Mouse (Mus musculus): Measurements from ENCODE around the gene Ushbp1.

Ushbp1 gene

GRCm38 (mm10) chr8:71395071-71395470, 531 bp downstream of the Ushbp1 start:
- no peak for DNase-seq (ENCODE audit: extremely low read depth, insufficient read length, low spot score)

GRCm38 (mm10) chr8:71394481-71394880, 1.1 kb downstream of the Ushbp1 start:
- no peak for DNase-seq (ENCODE audit: extremely low read depth, insufficient read length, low spot score)

DNA sequence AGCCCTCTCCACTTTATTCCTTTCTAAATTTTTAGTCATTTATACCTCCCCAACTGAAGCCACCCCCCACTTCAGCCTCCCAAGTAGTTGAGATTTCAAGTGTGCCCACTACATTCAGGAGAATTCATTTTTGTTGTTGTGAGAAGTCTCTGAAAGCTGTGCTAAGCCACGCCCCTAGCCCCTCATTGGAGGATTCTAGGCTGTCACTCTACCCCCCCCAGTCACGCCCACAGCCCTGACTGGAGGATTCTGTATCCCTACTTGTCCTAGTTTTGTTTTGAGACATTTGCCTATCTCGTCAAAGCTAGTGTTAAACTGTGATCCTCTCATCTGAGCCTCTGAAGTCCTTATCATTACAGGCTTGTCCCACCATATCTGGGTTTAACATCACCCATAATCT, 2.7 kb downstream of the Ushbp1 start:
- no peak for DNase-seq (ENCODE audit: extremely low read depth, insufficient read length, low spot score)

DNA sequence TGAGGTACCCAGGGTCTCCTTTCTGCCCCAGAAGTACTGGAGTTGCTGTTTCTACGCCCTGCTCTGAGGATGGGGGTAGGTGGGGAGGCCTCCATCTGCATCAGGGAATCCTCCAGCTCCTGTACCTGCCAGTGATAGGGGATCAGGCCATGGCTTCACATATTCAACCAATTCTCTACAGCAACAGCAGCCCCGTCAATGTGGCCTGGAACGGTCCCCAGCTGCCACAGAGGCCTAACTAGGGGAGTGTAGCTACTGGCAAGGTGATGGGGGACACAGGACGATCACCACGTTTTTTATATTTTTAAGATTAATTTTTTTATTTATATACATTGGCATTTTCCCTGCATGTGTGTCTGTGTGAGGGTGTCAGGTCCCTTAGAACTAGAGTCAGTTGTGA, 3.2 kb downstream of the Ushbp1 start:
- DNase-seq (ENCODE audit: extremely low read depth, insufficient read length, low spot score) = no peak

- no peak for DNase-seq (ENCODE audit: extremely low read depth, insufficient read length, low spot score)
These were observed 3.9 kb downstream of the Ushbp1 start for GRCm38 (mm10) chr8:71391696-71392095.

DNA sequence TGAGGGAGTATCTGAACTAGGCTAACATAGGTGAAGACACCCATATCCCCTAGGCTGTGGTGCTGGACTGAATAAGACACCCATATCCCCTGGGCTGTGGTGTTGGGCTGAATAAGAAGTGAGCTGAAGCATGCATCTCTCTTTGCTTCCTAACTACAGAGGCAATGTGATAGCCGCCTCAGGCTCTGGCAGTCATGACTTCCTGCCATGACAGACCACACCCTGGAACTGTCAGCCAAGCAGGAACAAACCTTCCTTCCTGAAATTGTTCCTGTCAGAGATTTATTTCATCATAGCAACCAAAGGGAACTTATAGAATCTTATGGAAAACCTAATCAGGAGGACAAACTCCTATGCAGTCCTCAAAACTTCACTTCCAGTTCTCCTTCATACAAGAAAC, 7.3 kb downstream of the Ushbp1 start:
- no peak for DNase-seq (ENCODE audit: extremely low read depth, insufficient read length, low spot score)

DNA sequence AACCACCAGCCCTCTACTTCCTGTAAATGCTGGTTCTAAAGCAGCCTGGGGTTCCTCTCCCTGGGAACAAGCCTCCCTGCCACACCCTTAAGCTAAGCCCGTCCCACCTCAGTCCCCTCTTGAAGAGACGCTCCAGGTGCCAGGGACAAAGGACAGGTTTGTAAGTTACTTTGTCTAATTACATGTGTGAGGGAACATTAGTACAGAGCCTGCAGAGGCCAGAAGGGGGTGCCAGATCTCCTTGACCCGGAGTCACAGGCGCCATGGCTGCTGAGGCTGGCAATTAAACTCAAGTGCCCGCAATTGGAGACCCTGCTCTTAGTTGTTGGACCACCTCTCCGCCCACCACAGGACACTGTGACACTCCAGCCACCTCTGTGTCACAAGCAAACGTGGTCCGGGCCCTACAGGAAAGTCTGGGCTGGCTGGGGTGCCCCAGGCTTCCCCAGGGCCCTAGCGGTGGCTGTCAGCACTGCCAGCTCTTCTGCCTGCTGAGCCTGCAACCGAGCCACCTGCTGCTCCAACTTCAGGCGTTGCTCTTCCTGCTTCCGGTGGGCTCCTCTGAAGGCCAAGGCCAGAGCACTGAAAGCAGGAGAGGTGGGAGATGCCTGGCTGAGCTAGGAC, 10.3 kb downstream of the Ushbp1 start:
- no peak for DNase-seq (ENCODE audit: extremely low read depth, insufficient read length, low spot score)

DNA sequence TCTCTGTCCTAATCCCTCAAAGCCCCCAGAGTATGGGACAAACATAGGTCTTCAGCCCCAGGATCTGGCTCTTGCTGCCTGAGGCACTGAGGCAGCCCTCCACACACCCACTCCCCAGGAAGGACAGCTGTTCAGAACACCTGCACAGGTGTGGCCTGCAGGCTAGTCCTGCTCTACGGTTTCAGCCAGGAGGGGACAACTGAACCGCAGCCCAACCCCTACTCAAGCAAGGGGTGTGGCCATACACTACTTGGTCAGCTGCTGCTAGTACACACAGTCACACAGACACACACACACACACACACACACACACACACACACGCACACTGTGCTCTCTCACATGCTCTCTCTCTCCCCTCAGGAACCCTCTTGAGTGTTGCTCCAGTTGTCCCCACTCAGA, 11.7 kb downstream of the Ushbp1 start:
- DNase-seq (ENCODE audit: extremely low read depth, insufficient read length, low spot score) = no peak

DNA sequence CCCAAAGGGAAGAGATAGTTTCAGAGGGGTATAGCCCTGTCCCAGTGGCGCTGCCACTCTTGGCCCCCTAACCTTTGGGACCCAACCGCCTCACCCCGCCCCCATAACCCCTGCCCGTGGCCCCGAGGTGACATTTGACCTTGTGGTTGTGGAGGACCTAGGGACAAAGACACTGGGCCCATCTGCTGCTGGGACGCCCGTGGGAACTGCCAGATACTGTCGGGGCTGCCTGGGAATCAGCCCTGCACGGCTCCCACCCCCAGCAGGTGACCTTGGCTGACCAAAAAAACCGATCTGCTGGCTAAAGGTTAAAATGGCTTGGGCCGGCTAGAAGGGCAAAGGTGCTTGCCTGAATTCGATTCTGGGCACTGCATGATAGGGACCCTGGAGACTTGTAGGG, 12.2 kb downstream of the Ushbp1 start:
- no peak for DNase-seq (ENCODE audit: extremely low read depth, insufficient read length, low spot score)

GRCm38 (mm10) chr8:71381971-71382961, 13.3 kb downstream of the Ushbp1 start:
- peak; percentile 93 for DNase-seq (ENCODE audit: extremely low read depth, insufficient read length, low spot score)

- DNase-seq (ENCODE audit: extremely low read depth, insufficient read length, low spot score) = peak; percentile 73
These were observed 14.1 kb downstream of the Ushbp1 start, which contains the start of gene Nr2f6 for GRCm38 (mm10) chr8:71381421-71381970. Gene Nr2f6 (minus strand): TSS chr8:71381960.

- peak; percentile 52 for DNase-seq (ENCODE audit: extremely low read depth, insufficient read length, low spot score)
These were observed 15.1 kb downstream of the Ushbp1 start for GRCm38 (mm10) chr8:71380178-71381171.

GRCm38 (mm10) chr8:71379512-71380075, 16.0 kb downstream of the Ushbp1 start:
- no peak for DNase-seq (ENCODE audit: extremely low read depth, insufficient read length, low spot score)

GRCm38 (mm10) chr8:71379008-71379407, 16.6 kb downstream of the Ushbp1 start:
- no peak for DNase-seq (ENCODE audit: extremely low read depth, insufficient read length, low spot score)

DNA sequence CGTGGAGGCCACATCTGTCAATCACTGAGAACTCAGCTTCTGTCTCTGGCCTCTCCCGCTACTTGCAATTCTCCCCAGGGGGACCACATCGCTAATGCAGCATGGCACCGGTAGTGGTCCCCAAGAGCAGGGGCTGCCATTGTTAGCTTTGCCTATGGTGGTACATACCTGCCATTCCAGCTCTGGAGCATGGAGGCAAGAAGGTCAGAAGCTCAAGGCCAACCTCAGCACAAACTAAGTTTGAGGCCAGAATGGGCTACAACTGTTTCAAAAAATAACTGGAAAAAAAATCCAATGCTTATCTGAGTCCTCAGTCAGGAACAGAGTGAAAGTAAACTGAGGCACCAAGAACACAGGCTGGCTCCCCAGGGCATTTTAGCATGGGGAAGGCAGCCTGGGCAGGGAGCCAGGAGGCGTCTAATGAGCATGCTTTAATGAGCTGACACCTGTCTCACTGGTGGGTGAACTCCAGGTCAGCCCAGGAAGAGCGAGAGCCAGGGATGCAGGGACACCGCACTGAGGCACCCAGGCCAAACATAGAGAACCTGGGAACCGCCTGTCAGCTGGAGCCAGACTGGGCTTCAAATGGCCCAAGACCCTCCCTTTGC, 19.1 kb downstream of the Ushbp1 start:
- no peak for DNase-seq (ENCODE audit: extremely low read depth, insufficient read length, low spot score)

GRCm38 (mm10) chr8:71375581-71376422, 19.8 kb downstream of the Ushbp1 start:
- no peak for DNase-seq (ENCODE audit: extremely low read depth, insufficient read length, low spot score)

DNA sequence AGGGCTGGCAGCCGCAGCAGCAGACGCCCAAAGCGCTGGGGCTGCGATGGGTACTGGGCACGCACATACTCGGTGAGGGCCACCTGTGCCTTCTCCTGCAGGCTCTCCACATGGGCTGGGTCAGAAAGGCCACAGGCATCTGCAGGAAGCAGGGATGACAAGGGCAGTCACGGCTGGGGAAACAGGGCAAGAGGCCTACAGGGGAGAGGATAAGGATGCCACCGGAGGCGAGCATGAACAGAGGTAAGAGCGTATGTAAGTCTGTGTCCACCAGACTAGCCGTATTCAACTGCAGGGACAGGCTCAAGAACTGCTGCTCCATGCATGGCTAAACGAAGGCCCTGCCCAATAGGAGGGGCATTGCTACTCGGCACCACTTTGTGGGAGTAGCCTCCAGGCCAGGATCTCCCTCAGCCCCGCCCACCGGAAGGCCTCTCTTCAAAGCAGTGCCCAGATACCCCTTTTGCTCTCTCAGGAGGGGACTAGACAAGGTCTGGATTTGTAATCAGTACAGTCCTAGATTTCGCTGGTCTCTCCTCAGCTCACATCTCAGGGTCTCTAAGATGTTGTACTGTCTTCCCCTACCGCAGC, 20.9 kb downstream of the Ushbp1 start:
- no peak for DNase-seq (ENCODE audit: extremely low read depth, insufficient read length, low spot score)

- no peak for DNase-seq (ENCODE audit: extremely low read depth, insufficient read length, low spot score)
These were observed 22.6 kb downstream of the Ushbp1 start for GRCm38 (mm10) chr8:71373000-71373399.

Data from 3134 (cell line).